Mouse (Mus musculus) liver, embryonic 11.5 days (tissue): ENCODE results near the gene Atp2b2. TPM values are rescaled to one million over a fixed set of nuclear protein-coding genes. Genes with fewer than 3 reads are reported as not detected.

Experiments used
- ATAC-seq: fragments of 200-750 bp; cut with Nextera tagmentation; replicated peaks from 2 replicates; pipeline ENCODE4 v1.8.0; 2017; ENCODE audit warnings: moderate number of reproducible peaks, mild to moderate bottlenecking, moderate TSS enrichment, moderate library complexity; ENCODE audit not compliant: low FRiP score
- DNase-seq: peaks from one replicate; pipeline ENCODE4 v3.0.0-alpha.2; 2017; ENCODE audit warnings: low spot score
- H3K27ac ChIP-seq: fragments of 300-500 bp; sonication (generic); 2 replicates; pipeline ENCODE4 v1.5.1; 2014; ENCODE audit warnings: mild to moderate bottlenecking, low read depth, low read length, control low read depth
- H3K27me3 ChIP-seq: fragments of 300-500 bp; sonication (generic); replicated peaks from 2 replicates; pipeline ENCODE4 v1.6.1; 2014; ENCODE audit warnings: low read length, mixed read lengths; ENCODE audit not compliant: control insufficient read depth, insufficient read depth
- H3K36me3 ChIP-seq: fragments of 300-500 bp; sonication (generic); 2 replicates; pipeline ENCODE4 v1.6.1; 2014; ENCODE audit warnings: mild to moderate bottlenecking, low read length, moderate library complexity, mixed read lengths; ENCODE audit not compliant: control insufficient read depth, insufficient read depth
- H3K4me1 ChIP-seq: fragments of 300-500 bp; sonication (generic); replicated peaks from 2 replicates; pipeline ENCODE4 v1.6.1; 2014; ENCODE audit warnings: low read length, mixed read lengths; ENCODE audit not compliant: control insufficient read depth, insufficient read depth
- H3K4me2 ChIP-seq: fragments of 300-500 bp; sonication (generic); 2 replicates; pipeline ENCODE4 v1.6.1; 2014; ENCODE audit warnings: mild to moderate bottlenecking, control low read depth, moderate library complexity
- H3K4me3 ChIP-seq: fragments of 300-500 bp; sonication (generic); 2 replicates; pipeline ENCODE4 v1.5.1; 2014; ENCODE audit warnings: low read depth, low read length, control low read depth
- H3K9ac ChIP-seq: fragments of 300-500 bp; sonication (generic); 2 replicates; pipeline ENCODE4 v1.6.1; 2014; ENCODE audit warnings: low read depth, low read length, control low read depth
- H3K9me3 ChIP-seq: fragments of 300-500 bp; sonication (generic); 2 replicates; pipeline ENCODE4 v1.6.1; 2016; ENCODE audit warnings: low read length, inconsistent platforms, mixed read lengths; ENCODE audit not compliant: control insufficient read depth
- WGBS: fragments of 180-500 bp; shearing (Covaris S2); extraction: QIAGEN DNeasy Blood & Tissue Kit; methylation state at CpG from one replicate; pipeline ENCODE4 v1.1.7; 2014; 5-methylcytosine and 5-hydroxymethylcytosine counted together
- polyA plus RNA-seq: library from polyadenylated mRNA; unstranded; fragments of >200 nt; fragmentation: Nextera tagmentation; extraction: Ambion mirVana; gene quantifications from 2 replicates; pipeline ENCODE4 v1.2.1, GENCODE M21; 2014

Gene Atp2b2
- polyA plus RNA-seq, 1 experiment from 2014 or later = 0.62 TPM

GRCm38 (mm10) chr6:113822417-113822816 is 220.0 kb downstream of the Atp2b2 start:
- H3K36me3 ChIP-seq = no peaks in the 10 kb centered on the region
- H3K4me3 ChIP-seq = no peak overlapping the region
- no peaks in the 10 kb centered on the region for H3K9me3 ChIP-seq
- H3K9ac ChIP-seq = no peak overlapping the region
- DNase-seq = peak; percentile 53
- 33% methylated on average over 7 of the region's 7 CpGs for WGBS
- no peak overlapping the region for H3K4me2 ChIP-seq
- H3K27me3 ChIP-seq = no peaks in the 10 kb centered on the region
- ATAC-seq = no peak
- H3K4me1 ChIP-seq = no peaks in the 10 kb centered on the region
- no peak overlapping the region for H3K27ac ChIP-seq

GRCm38 (mm10) chr6:113816690-113817089 is 225.7 kb downstream of the Atp2b2 start:
- no peaks in the 10 kb centered on the region for H3K36me3 ChIP-seq
- H3K27ac ChIP-seq = no peak overlapping the region
- no peaks in the 10 kb centered on the region for H3K27me3 ChIP-seq
- H3K4me3 ChIP-seq = no peak overlapping the region
- H3K9ac ChIP-seq = no peak overlapping the region
- no peaks in the 10 kb centered on the region for H3K9me3 ChIP-seq
- H3K4me1 ChIP-seq = no peaks in the 10 kb centered on the region
- no peak for ATAC-seq
- no peak overlapping the region for H3K4me2 ChIP-seq
- 85% methylated on average over 3 of the region's 3 CpGs for WGBS
- DNase-seq = no peak

- no peak overlapping the region for H3K4me2 ChIP-seq
- no peak overlapping the region for H3K4me3 ChIP-seq
- 53% methylated on average over 1 of the region's 1 CpGs for WGBS
- DNase-seq (no peak), ATAC-seq (no peak)
- H3K27ac ChIP-seq = no peak overlapping the region
- H3K27me3 ChIP-seq = no peaks in the 10 kb centered on the region
- no peak overlapping the region for H3K9ac ChIP-seq
- no peaks in the 10 kb centered on the region for H3K4me1 ChIP-seq
- no peaks in the 10 kb centered on the region for H3K36me3 ChIP-seq
- no peaks in the 10 kb centered on the region for H3K9me3 ChIP-seq
These were observed 231.0 kb downstream of the Atp2b2 start for GRCm38 (mm10) chr6:113811462-113811861.

- no peak overlapping the region for H3K4me2 ChIP-seq
- no peaks in the 10 kb centered on the region for H3K36me3 ChIP-seq
- H3K27me3 ChIP-seq = no peaks in the 10 kb centered on the region
- no peak overlapping the region for H3K9ac ChIP-seq
- no peak for ATAC-seq
- no peaks in the 10 kb centered on the region for H3K4me1 ChIP-seq
- H3K4me3 ChIP-seq = no peak overlapping the region
- no peaks in the 10 kb centered on the region for H3K9me3 ChIP-seq
- no peak for DNase-seq
- no peak overlapping the region for H3K27ac ChIP-seq
- 70% methylated on average over 4 of the region's 4 CpGs for WGBS
These were observed 231.7 kb downstream of the Atp2b2 start for GRCm38 (mm10) chr6:113810667-113811066.

GRCm38 (mm10) chr6:113806241-113806640 is 236.2 kb downstream of the Atp2b2 start:
- Histone ChIP-seq H3K4me3 (no peak overlapping the region), H3K9me3 (no peaks in the 10 kb centered on the region), H3K27ac (no peak overlapping the region), H3K4me2 (no peak overlapping the region), H3K9ac (no peak overlapping the region), H3K27me3 (no peaks in the 10 kb centered on the region), H3K36me3 (no peaks in the 10 kb centered on the region), H3K4me1 (no peaks in the 10 kb centered on the region)
- WGBS = 83% methylated on average over 5 of the region's 5 CpGs
- ATAC-seq (no peak), DNase-seq (no peak)

- no peaks in the 10 kb centered on the region for H3K36me3 ChIP-seq
- no peaks in the 10 kb centered on the region for H3K4me1 ChIP-seq
- no peak overlapping the region for H3K27ac ChIP-seq
- no peaks in the 10 kb centered on the region for H3K9me3 ChIP-seq
- DNase-seq (no peak), ATAC-seq (no peak)
- H3K4me3 ChIP-seq = no peak overlapping the region
- H3K9ac ChIP-seq = no peak overlapping the region
- H3K4me2 ChIP-seq = no peak overlapping the region
- H3K27me3 ChIP-seq = no peaks in the 10 kb centered on the region
These were observed 241.2 kb downstream of the Atp2b2 start for GRCm38 (mm10) chr6:113801233-113801632.

GRCm38 (mm10) chr6:113799915-113800314 is 242.5 kb downstream of the Atp2b2 start:
- no peaks in the 10 kb centered on the region for H3K4me1 ChIP-seq
- H3K4me2 ChIP-seq = no peak overlapping the region
- WGBS = 44% methylated on average over 3 of the region's 3 CpGs
- H3K9ac ChIP-seq = no peak overlapping the region
- H3K4me3 ChIP-seq = no peak overlapping the region
- H3K9me3 ChIP-seq = no peaks in the 10 kb centered on the region
- no peaks in the 10 kb centered on the region for H3K36me3 ChIP-seq
- no peaks in the 10 kb centered on the region for H3K27me3 ChIP-seq
- no peak for DNase-seq
- H3K27ac ChIP-seq = no peak overlapping the region
- ATAC-seq = no peak

GRCm38 (mm10) chr6:113799349-113799748 is 243.1 kb downstream of the Atp2b2 start:
- 83% methylated on average over 9 of the region's 9 CpGs for WGBS
- Histone ChIP-seq H3K4me1 (no peaks in the 10 kb centered on the region), H3K4me3 (no peak overlapping the region), H3K9me3 (no peaks in the 10 kb centered on the region), H3K36me3 (no peaks in the 10 kb centered on the region), H3K9ac (no peak overlapping the region), H3K4me2 (no peak overlapping the region), H3K27ac (no peak overlapping the region), H3K27me3 (no peaks in the 10 kb centered on the region)
- DNase-seq (no peak), ATAC-seq (no peak)

GRCm38 (mm10) chr6:113798921-113799320 is 243.5 kb downstream of the Atp2b2 start:
- no peaks in the 10 kb centered on the region for H3K4me1 ChIP-seq
- DNase-seq (no peak), ATAC-seq (no peak)
- no peaks in the 10 kb centered on the region for H3K9me3 ChIP-seq
- H3K4me3 ChIP-seq = no peak overlapping the region
- no peaks in the 10 kb centered on the region for H3K36me3 ChIP-seq
- H3K27me3 ChIP-seq = no peaks in the 10 kb centered on the region
- no peak overlapping the region for H3K4me2 ChIP-seq
- WGBS = 50% methylated on average over 2 of the region's 2 CpGs
- no peak overlapping the region for H3K9ac ChIP-seq
- H3K27ac ChIP-seq = no peak overlapping the region
